Mouse (Mus musculus) olfactory bulb, adult 2 months (tissue): Measurements from ENCODE around the gene Sdad1.

ENCODE experiments used
- CTCF ChIP-seq: fragments of 200-500 bp; IDR thresholded peaks from 2 replicates; pipeline ENCODE4 v1.5.1; 2012; ENCODE audit warnings: low read depth, mild to moderate bottlenecking, low read length, moderate library complexity; ENCODE audit not compliant: insufficient read depth
- POLR2A ChIP-seq: fragments of 200-500 bp; IDR thresholded peaks from 2 replicates; pipeline ENCODE4 v1.6.1; 2012; ENCODE audit warnings: mild to moderate bottlenecking, low read depth, low read length, moderate library complexity; ENCODE audit not compliant: insufficient read depth

- TF ChIP-seq POLR2A (no peak), CTCF (no peak)
Measured at GRCm38 (mm10) chr5:92318119-92318518, 7.8 kb upstream of the Sdad1 start.
